Mouse (Mus musculus): Measurements from ENCODE around the gene H2afv.
"Not testable (repeated sequence)": the region's sequence is repeated elsewhere in the genome, so short reads cannot be mapped to it uniquely, and the experiment has no call there.

H2afv gene

GRCm38 (mm10) chr11:6476876-6477275, 32.6 kb upstream of the H2afv start:
- no peak for DNase-seq (ENCODE audit: low read depth, low spot score)
- H3K36me3 ChIP-seq (ENCODE audit: control insufficient read depth, insufficient read depth, low read length, poor library complexity, severe bottlenecking), result 0 out of 2 replicates have a peak, but pooled peaks cover 10% of the 10 kb centered on the region
- no peaks in the 10 kb centered on the region for H3K27me3 ChIP-seq (ENCODE audit: control insufficient read depth, insufficient read depth, low read length, poor library complexity, severe bottlenecking)

- DNase-seq (ENCODE audit: low read depth, low spot score), result peak; percentile 94
- Histone ChIP-seq H3K27me3 (ENCODE audit: control insufficient read depth, insufficient read depth, low read length, poor library complexity, severe bottlenecking) (no peaks in the 10 kb centered on the region), H3K36me3 (ENCODE audit: control insufficient read depth, insufficient read depth, low read length, poor library complexity, severe bottlenecking) (0 out of 2 replicates have a peak, but pooled peaks cover 10% of the 10 kb centered on the region)
Observed at GRCm38 (mm10) chr11:6475867-6476484, 31.7 kb upstream of the H2afv start, which contains the start of gene Purb. Gene Purb, minus strand, starts transcription at chr11:6475917.

DNA sequence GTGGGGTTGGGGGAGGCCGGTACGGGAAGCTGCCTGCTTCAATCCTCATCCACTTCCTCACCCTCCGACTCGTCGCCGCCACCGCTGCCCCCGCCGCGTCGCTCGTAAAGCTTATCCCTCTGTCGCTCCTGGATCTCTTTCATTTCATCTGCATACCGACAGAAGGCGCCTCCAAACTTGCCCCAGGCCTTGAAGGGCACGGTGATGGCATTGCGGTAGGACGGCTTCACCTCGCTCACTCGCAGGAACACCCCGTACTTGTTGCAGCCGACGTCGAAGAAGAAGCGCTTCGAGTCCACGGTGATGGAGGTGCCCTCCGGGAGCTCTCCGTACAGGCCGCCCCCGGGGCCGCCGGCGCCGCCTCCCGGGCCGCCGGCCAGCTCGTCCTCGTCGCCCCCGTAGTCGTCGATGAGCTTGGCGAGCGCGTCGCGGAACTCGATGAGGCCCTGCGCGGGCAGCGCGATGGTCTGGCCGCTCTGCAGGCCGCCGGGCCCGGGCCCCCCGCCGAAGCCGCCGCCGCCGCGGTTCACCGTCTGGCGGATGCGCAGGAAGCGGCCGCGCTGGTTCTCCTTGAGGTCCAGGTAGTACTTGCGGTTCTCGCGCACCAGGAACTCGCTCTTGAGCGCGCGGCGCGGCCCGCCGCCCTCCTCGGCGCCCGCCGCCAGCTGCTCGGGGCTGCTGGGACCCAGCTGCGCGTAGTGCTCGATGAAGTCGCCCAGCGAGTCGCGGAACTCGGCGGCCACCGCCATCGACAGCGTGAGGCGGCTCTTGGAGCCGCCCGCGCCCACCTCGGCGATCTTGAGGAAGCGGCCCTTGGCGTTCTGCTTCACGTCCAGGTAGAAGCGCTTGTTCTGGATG, 30.9 kb upstream of the H2afv start:
- H3K27me3 ChIP-seq (ENCODE audit: control insufficient read depth, insufficient read depth, low read length, poor library complexity, severe bottlenecking), result no peaks in the 10 kb centered on the region
- DNase-seq (ENCODE audit: low read depth, low spot score), result peak; percentile 61
- 0 out of 2 replicates have a peak, but pooled peaks cover 9% of the 10 kb centered on the region for H3K36me3 ChIP-seq (ENCODE audit: control insufficient read depth, insufficient read depth, low read length, poor library complexity, severe bottlenecking)

DNA sequence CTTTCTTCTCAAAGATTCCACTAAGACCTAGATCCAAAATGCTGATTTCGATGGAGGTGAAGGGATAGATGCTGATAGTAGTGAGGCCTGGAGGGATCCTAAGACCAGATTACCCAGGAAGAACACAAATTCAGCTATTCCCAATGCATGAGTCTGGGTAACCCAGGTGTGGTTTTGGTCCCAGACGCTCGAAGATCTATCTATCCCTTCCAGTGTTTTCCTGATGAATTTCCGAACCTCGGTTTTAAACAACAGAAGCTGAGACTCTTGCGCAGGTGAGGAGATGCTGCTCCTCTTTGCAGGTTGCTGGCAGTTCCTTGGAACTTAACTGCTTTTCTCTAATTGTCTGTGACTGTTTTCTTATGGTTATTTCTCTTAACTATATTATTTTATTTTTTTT, 30.1 kb upstream of the H2afv start:
- Histone ChIP-seq H3K27me3 (ENCODE audit: control insufficient read depth, insufficient read depth, low read length, poor library complexity, severe bottlenecking) (no peaks in the 10 kb centered on the region), H3K36me3 (ENCODE audit: control insufficient read depth, insufficient read depth, low read length, poor library complexity, severe bottlenecking) (0 out of 2 replicates have a peak, but pooled peaks cover 9% of the 10 kb centered on the region)
- no peak for DNase-seq (ENCODE audit: low read depth, low spot score)

DNA sequence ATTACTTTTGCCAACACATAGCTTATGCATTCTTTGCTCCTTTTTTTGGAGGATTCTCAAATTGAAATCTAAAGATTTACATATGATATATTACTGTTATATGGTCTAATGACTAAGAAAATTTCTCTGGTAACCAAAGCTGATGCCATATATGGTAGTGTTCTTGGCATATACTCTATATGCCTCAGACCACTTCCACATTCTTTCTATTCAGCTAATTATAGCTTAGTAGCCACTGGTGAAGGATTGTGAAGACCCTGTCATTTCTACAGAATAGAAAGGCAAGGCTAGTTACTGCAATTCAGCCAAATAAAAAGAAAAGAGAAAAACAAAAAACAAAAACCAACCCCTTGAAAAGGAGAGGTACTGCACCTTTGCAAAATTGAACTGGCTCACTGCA, 27.8 kb upstream of the H2afv start:
- peak; percentile 22 for DNase-seq (ENCODE audit: low read depth, low spot score)
- Histone ChIP-seq H3K27me3 (ENCODE audit: control insufficient read depth, insufficient read depth, low read length, poor library complexity, severe bottlenecking) (no peaks in the 10 kb centered on the region), H3K36me3 (ENCODE audit: control insufficient read depth, insufficient read depth, low read length, poor library complexity, severe bottlenecking) (peaks cover 12% of the 10 kb centered on the region; the same call in 1 of the 2 replicates)

- Histone ChIP-seq H3K27me3 (ENCODE audit: control insufficient read depth, insufficient read depth, low read length, poor library complexity, severe bottlenecking) (no peaks in the 10 kb centered on the region), H3K36me3 (ENCODE audit: control insufficient read depth, insufficient read depth, low read length, poor library complexity, severe bottlenecking) (peaks cover 12% of the 10 kb centered on the region; the same call in 1 of the 2 replicates)
- DNase-seq (ENCODE audit: low read depth, low spot score), result no peak
Observed at GRCm38 (mm10) chr11:6471493-6471892, 27.2 kb upstream of the H2afv start.

GRCm38 (mm10) chr11:6471054-6471453, 26.8 kb upstream of the H2afv start:
- Histone ChIP-seq H3K36me3 (ENCODE audit: control insufficient read depth, insufficient read depth, low read length, poor library complexity, severe bottlenecking) (peaks cover 12% of the 10 kb centered on the region; the same call in 1 of the 2 replicates), H3K27me3 (ENCODE audit: control insufficient read depth, insufficient read depth, low read length, poor library complexity, severe bottlenecking) (no peaks in the 10 kb centered on the region)
- DNase-seq (ENCODE audit: low read depth, low spot score), result no peak

DNA sequence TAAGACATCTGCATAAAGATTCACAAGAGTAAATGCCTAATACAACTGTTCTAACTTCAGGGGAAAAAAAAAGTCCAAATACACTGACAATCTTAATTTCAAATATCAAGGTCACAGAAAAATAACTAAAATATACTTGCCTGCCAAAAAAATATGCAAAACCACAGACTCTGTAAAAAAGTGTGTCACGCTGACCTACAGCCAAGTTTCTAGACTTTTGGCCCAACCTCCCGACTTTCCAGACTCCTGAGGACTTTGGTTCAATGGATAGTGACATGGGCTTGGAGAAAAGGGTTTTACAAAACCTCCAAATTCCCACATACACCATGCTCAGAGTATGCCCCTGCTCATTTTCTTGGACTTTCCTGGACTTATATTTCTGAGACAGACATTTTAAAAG, 24.3 kb upstream of the H2afv start:
- no peak for DNase-seq (ENCODE audit: low read depth, low spot score)
- peaks cover 4% of the 10 kb centered on the region; the same call in 1 of the 2 replicates for H3K36me3 ChIP-seq (ENCODE audit: control insufficient read depth, insufficient read depth, low read length, poor library complexity, severe bottlenecking)
- no peaks in the 10 kb centered on the region for H3K27me3 ChIP-seq (ENCODE audit: control insufficient read depth, insufficient read depth, low read length, poor library complexity, severe bottlenecking)

DNA sequence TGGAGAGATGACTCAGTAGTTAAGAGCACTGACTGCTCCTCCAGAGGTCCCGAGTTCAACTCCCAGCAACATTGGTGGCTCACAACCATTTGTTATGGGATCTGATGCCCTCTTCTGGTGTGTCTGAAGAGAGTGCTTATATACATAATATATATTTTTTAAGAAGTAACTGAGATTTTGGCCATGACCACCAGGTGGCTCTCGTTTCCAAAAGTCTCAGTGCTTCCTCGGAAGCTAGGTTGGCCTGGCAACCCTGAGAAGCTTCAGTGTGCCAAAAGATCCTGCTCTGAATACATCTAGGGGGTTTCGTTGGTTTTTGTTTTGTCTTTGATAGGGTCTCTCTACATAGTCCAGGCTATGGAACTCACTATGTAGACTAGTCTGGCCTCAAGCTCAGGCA, 20.9 kb upstream of the H2afv start:
- H3K36me3 ChIP-seq (ENCODE audit: control insufficient read depth, insufficient read depth, low read length, poor library complexity, severe bottlenecking), result peaks cover 3% of the 10 kb centered on the region; the same call in 1 of the 2 replicates
- DNase-seq (ENCODE audit: low read depth, low spot score), result peak; percentile 91
- no peaks in the 10 kb centered on the region for H3K27me3 ChIP-seq (ENCODE audit: control insufficient read depth, insufficient read depth, low read length, poor library complexity, severe bottlenecking)

DNA sequence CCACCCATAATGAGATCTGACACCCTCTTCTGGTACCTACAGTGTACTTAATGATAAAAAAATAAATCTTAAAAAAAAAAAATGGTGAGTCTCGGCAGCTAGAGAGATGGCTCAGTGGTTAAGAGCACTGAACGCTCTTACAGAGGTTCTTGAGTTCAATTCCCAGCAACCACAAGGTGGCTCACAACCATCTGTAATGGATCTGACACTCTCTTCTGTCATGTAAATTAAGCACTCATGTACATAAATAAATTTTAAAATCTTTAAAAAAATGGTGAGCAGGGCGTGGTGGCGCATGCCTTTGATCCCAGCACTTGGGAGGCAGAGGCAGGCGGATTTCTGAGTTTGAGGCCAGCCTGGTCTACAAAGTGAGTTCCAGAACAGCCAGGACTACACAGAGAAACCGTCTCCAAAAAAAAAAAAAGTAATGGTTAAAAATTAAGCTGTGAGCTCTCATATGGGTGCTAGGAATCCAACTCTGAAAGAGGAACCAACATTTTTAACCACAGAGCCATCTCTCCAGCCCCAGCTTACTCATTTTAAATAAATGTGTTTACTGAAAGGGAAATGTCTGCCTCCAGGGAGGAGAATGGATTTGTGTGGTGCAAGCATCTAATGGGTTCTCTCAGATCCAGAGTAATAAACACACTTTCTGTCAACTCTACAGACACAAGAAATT, 19.1 kb upstream of the H2afv start:
- H3K27me3 ChIP-seq (ENCODE audit: control insufficient read depth, insufficient read depth, low read length, poor library complexity, severe bottlenecking), result no peaks in the 10 kb centered on the region
- peak; percentile 41 for DNase-seq (ENCODE audit: low read depth, low spot score)
- H3K36me3 ChIP-seq (ENCODE audit: control insufficient read depth, insufficient read depth, low read length, poor library complexity, severe bottlenecking), result peaks cover 3% of the 10 kb centered on the region; the same call in 1 of the 2 replicates

DNA sequence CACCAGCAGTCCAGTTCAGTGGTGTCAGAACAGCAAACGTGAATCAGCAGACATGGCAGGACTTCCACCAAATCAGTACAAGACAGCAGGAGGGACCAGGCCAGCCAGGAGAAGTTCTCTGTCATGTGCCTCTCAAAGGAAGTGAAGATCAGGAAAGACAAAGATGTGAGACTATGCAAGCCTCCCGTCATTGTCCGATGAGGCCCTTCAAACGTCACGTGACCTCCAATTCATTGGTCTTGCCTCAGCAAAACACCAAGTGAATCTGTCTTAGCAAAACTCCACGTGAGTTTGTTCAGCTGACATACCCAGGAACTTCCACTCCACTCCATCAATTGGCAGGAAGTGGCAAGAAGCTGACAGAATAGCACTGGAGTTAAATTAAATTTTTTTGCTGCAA, 11.8 kb upstream of the H2afv start:
- no peak for DNase-seq (ENCODE audit: low read depth, low spot score)
- Histone ChIP-seq H3K36me3 (ENCODE audit: control insufficient read depth, insufficient read depth, low read length, poor library complexity, severe bottlenecking) (no peaks in the 10 kb centered on the region), H3K27me3 (ENCODE audit: control insufficient read depth, insufficient read depth, low read length, poor library complexity, severe bottlenecking) (no peaks in the 10 kb centered on the region)

DNA sequence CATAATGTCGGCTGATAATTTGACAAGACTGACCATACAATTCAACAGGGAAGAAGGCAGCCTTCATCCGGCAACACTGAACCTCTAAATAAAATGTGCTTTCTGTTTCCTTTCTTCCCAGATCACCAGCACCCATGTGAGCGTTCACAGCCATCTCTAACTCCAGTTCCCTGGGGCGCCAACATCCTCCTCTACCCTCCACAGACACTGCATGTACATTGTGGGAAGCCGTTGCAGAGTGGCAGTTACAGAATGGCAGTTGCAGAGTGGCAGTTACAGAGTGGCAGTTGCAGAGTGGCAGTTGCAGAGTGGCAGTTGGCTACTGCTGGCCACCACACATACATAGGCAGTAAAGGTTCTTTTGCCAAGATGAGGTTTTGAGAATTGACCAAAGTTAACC, 3.9 kb upstream of the H2afv start:
- H3K36me3 ChIP-seq (ENCODE audit: control insufficient read depth, insufficient read depth, low read length, poor library complexity, severe bottlenecking); H3K27me3 ChIP-seq (ENCODE audit: control insufficient read depth, insufficient read depth, low read length, poor library complexity, severe bottlenecking); DNase-seq (ENCODE audit: low read depth, low spot score): not testable (repeated sequence)

- Histone ChIP-seq H3K36me3 (ENCODE audit: control insufficient read depth, insufficient read depth, low read length, poor library complexity, severe bottlenecking) (no peaks in the 10 kb centered on the region), H3K27me3 (ENCODE audit: control insufficient read depth, insufficient read depth, low read length, poor library complexity, severe bottlenecking) (no peaks in the 10 kb centered on the region)
- no peak for DNase-seq (ENCODE audit: low read depth, low spot score)
Observed at GRCm38 (mm10) chr11:6447493-6447892, 3.2 kb upstream of the H2afv start.

DNA sequence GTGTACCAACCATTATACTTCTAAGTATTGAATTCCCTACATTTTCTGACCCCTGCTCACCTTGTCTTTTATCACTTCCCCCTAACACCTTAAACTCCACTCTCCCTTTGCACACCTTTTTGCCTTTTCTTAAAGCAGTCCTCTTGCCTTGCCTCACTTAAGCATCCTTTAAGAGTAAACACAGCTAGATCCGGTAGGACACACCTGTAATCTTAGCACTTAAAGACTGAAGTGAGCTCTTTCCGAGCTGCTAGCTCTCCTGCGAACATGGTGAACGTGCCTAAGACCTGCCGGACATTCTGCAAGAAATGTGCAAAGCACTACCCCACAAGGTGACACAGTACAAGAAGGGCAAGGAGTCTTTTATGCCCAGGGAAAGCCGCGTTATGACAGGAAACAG, 1.7 kb upstream of the H2afv start:
- DNase-seq (ENCODE audit: low read depth, low spot score), result no peak
- Histone ChIP-seq H3K36me3 (ENCODE audit: control insufficient read depth, insufficient read depth, low read length, poor library complexity, severe bottlenecking) (no peaks in the 10 kb centered on the region), H3K27me3 (ENCODE audit: control insufficient read depth, insufficient read depth, low read length, poor library complexity, severe bottlenecking) (no peaks in the 10 kb centered on the region)

- Histone ChIP-seq H3K27me3 (ENCODE audit: control insufficient read depth, insufficient read depth, low read length, poor library complexity, severe bottlenecking) (no peaks in the 10 kb centered on the region), H3K36me3 (ENCODE audit: control insufficient read depth, insufficient read depth, low read length, poor library complexity, severe bottlenecking) (no peaks in the 10 kb centered on the region)
- no peak for DNase-seq (ENCODE audit: low read depth, low spot score)
Observed at GRCm38 (mm10) chr11:6445441-6445840, 1.2 kb upstream of the H2afv start.

Data from splenic B cell, adult 2 months (primary cell).